Mouse (Mus musculus): Measurements from ENCODE around the gene Gstt1.

DNA sequence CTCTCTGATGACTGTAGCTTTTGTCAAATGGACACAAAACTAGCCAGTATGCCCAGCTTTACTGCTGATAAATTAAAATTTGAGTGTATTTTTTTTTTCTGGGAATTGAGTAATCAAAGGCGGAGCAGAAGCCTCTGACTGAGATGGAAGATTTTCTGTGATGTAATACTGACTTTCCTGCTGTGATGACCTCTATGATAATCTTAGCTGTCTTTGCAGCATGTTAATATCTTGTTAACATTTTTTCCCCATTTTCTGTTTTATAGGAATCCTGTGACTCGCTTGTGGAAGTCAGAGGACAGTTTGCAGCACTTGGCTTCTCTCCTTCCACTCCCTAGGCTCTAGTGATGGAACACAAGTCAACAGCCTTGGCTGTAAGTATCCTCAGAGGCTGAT lies 31.9 kb upstream of the Gstt1 start:
- TF ChIP-seq CTCF (IDR thresholded peaks at IDR 0.05; ENCODE audit: borderline replicate concordance, extremely low read depth, insufficient read depth, insufficient read length) (no peak), POLR2A (IDR thresholded peaks at IDR 0.05; ENCODE audit: borderline replicate concordance, extremely low read depth, insufficient read depth, insufficient read length, poor library complexity, severe bottlenecking) (no peak)

Data from brain, embryonic 14.5 days (tissue).